Mouse (Mus musculus) CH12.LX (cell line): Measurements from ENCODE around the gene Tmem121.

ENCODE experiments used
- CHD1 ChIP-seq: IDR thresholded peaks from 2 replicates; pipeline ENCODE4 v1.6.1; 2012; ENCODE audit warnings: low read depth, low read length, improper control_type of control experiment, inconsistent platforms
- CTCF ChIP-seq, 2 experiments: IDR thresholded peaks in 1 of 2; conservative IDR thresholded peaks in 1 of 2; 2 replicates each; pipeline ENCODE4 v1.5.1; 2011 to 2012; ENCODE audit warnings: low read depth in 2 of 2, low read length in 2 of 2, improper control_type of control experiment in 1 of 2, inconsistent platforms in 1 of 2, mild to moderate bottlenecking in 1 of 2, moderate library complexity in 1 of 2
- E2F4 ChIP-seq: IDR thresholded peaks from 2 replicates; pipeline ENCODE4 v1.6.1; 2011; ENCODE audit warnings: low read depth, low read length, improper control_type of control experiment; ENCODE audit not compliant: insufficient replicate concordance
- ETS1 ChIP-seq: conservative IDR thresholded peaks from 2 replicates; pipeline ENCODE4 v1.6.1; 2012; ENCODE audit warnings: low read depth, mild to moderate bottlenecking, inconsistent platforms, low read length, improper control_type of control experiment, moderate library complexity
- GABPA ChIP-seq: IDR thresholded peaks from 2 replicates; pipeline ENCODE4 v1.6.1; 2012; ENCODE audit warnings: low read depth, low read length, improper control_type of control experiment, inconsistent platforms; ENCODE audit not compliant: insufficient replicate concordance
- HCFC1 ChIP-seq: IDR thresholded peaks from 2 replicates; pipeline ENCODE4 v1.6.1; 2012; ENCODE audit warnings: low read depth, mild to moderate bottlenecking, inconsistent platforms, low read length, improper control_type of control experiment
- NRF1 ChIP-seq: IDR thresholded peaks from 2 replicates; pipeline ENCODE4 v1.6.1; 2014; ENCODE audit warnings: low read depth, mild to moderate bottlenecking, inconsistent platforms, low read length, improper control_type of control experiment, moderate library complexity
- PAX5 ChIP-seq: IDR thresholded peaks from 2 replicates; pipeline ENCODE4 v1.6.1; 2012; ENCODE audit warnings: low read length, inconsistent platforms, mixed read lengths
- POLR2A ChIP-seq: IDR thresholded peaks from 2 replicates; pipeline ENCODE4 v1.6.1; 2011; ENCODE audit warnings: low read depth, mild to moderate bottlenecking, improper control_type of control experiment, low read length
- POLR2AphosphoS2 ChIP-seq: IDR thresholded peaks from 2 replicates; pipeline ENCODE4 v1.6.1; 2011; ENCODE audit warnings: low read depth, low read length, improper control_type of control experiment
- SIN3A ChIP-seq: IDR thresholded peaks from 2 replicates; pipeline ENCODE4 v1.6.1; 2012; ENCODE audit warnings: low read length, improper control_type of control experiment, inconsistent platforms
- UBTF ChIP-seq: IDR thresholded peaks from 2 replicates; pipeline ENCODE4 v1.6.1; 2012; ENCODE audit warnings: low read depth, mild to moderate bottlenecking, inconsistent platforms, low read length, improper control_type of control experiment, moderate library complexity
- ZC3H11A ChIP-seq: IDR thresholded peaks from 2 replicates; pipeline ENCODE4 v1.6.1; 2012; ENCODE audit warnings: low read depth, mild to moderate bottlenecking, inconsistent platforms, low read length, improper control_type of control experiment
- ZNF384 ChIP-seq: IDR thresholded peaks from 2 replicates; pipeline ENCODE4 v1.6.1; 2012; ENCODE audit warnings: low read depth, low read length, improper control_type of control experiment, inconsistent platforms

DNA sequence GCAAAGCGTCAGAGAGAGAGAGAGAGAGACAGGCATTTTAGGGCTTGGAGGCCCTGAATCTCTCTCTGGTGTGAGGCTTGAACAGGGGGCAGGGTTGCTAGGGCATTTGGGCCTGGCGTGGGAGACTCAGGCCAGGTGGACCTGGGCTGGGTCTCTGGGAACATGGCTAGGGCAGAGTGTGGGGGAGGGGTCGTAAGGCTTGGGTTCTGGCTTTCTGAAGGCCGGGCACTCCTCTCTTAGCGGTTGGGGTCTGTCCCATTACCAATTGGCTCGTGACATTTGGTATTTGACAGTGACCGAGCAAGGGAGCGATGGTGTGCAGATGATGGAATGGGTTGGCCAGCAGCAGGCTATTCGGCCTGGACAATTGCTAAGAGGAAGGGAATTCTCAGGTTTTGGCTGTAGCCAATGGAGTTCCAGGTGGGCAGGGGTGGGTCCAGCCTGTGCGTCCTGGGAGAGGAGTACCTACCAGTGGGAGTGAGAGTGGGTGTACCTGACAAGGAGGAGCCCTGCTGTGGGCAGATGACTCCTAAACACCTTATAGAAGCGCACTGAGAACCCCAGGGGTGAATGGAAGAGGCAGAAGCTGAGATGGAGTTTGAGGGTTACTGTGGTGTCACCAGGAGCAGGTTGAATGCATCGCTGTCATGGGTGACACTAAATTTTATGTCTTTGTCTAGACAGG, 738 bp downstream of the Tmem121 start:
- TF ChIP-seq POLR2A (no peak), SIN3A (no peak), E2F4 (no peak), UBTF (no peak), POLR2AphosphoS2 (no peak), CTCF (conservative IDR thresholded peaks at IDR 0.05 in 1 of 2, IDR thresholded peaks at IDR 0.05 in 1 of 2; ENCODE audit: low read depth in 2 of 2, low read length in 2 of 2) (no peak), ETS1 (no peak), PAX5 (no peak), HCFC1 (no peak), ZC3H11A (no peak), ZNF384 (no peak), GABPA (no peak), CHD1 (no peak), NRF1 (no peak)
